Mouse (Mus musculus): ENCODE measurements around the gene Clec18a.
"Not testable (repeated sequence)": the region's sequence is repeated elsewhere in the genome, so short reads cannot be mapped to it uniquely, and the experiment has no call there.

The Clec18a gene

GRCm38 (mm10) chr8:111055661-111056060, 36.6 kb downstream of the Clec18a start:
- no peak for DNase-seq

- DNase-seq, result no peak
These were observed 37.1 kb downstream of the Clec18a start for GRCm38 (mm10) chr8:111055031-111055634.

- no peak for DNase-seq
These were observed 38.3 kb downstream of the Clec18a start for GRCm38 (mm10) chr8:111053827-111054518.

GRCm38 (mm10) chr8:111049106-111049505, 43.1 kb downstream of the Clec18a start:
- DNase-seq, result no peak

GRCm38 (mm10) chr8:111048694-111049093, 43.5 kb downstream of the Clec18a start:
- no peak for DNase-seq

- DNase-seq, result no peak
These were observed 48.1 kb downstream of the Clec18a start for GRCm38 (mm10) chr8:111044003-111044734.

- DNase-seq, result no peak
These were observed 49.7 kb downstream of the Clec18a start for GRCm38 (mm10) chr8:111042546-111042945.

GRCm38 (mm10) chr8:111036591-111036990, 55.6 kb downstream of the Clec18a start:
- DNase-seq, result no peak

- peak; percentile 59 for DNase-seq
These were observed 58.0 kb downstream of the Clec18a start for GRCm38 (mm10) chr8:111034276-111034675.

- peak; percentile 98 for DNase-seq
These were observed 58.6 kb downstream of the Clec18a start for GRCm38 (mm10) chr8:111033482-111034215.

- no peak for DNase-seq
These were observed 59.3 kb downstream of the Clec18a start, which contains the start of gene Aars for GRCm38 (mm10) chr8:111032916-111033315. Gene Aars (plus strand): TSS chr8:111033144.

- DNase-seq, result no peak
These were observed 60.7 kb downstream of the Clec18a start, which contains the start of gene Ddx19b for GRCm38 (mm10) chr8:111031572-111031971. Gene Ddx19b (minus strand): TSS chr8:111031751.

- no peak for DNase-seq
These were observed 62.2 kb downstream of the Clec18a start for GRCm38 (mm10) chr8:111030045-111030444.

- peak; percentile 41 for DNase-seq
These were observed 62.6 kb downstream of the Clec18a start for GRCm38 (mm10) chr8:111029589-111029988.

GRCm38 (mm10) chr8:111027391-111027937, 64.8 kb downstream of the Clec18a start:
- peak; percentile 89 for DNase-seq

GRCm38 (mm10) chr8:111026609-111027008, 65.6 kb downstream of the Clec18a start:
- not testable (repeated sequence) for DNase-seq

GRCm38 (mm10) chr8:111010230-111010991, 81.8 kb downstream of the Clec18a start:
- not testable (repeated sequence) for DNase-seq
